Mouse (Mus musculus) heart, embryonic 13.5 days (tissue): Measurements from ENCODE around the gene Snrpn. TPM values are rescaled to one million over a fixed set of nuclear protein-coding genes. Genes with fewer than 3 reads are reported as not detected.

Source experiments
- ATAC-seq: fragments of 200-750 bp; cut with Nextera tagmentation; 2 replicates; pipeline ENCODE4 v1.8.0; 2017; ENCODE audit warnings: moderate TSS enrichment; ENCODE audit not compliant: insufficient number of reproducible peaks, low FRiP score, low TSS enrichment; ENCODE audit errors: extremely low read depth
- H3K27ac ChIP-seq: fragments of 300-500 bp; sonication (generic); replicated peaks from 2 replicates; pipeline ENCODE4 v1.5.1; 2015; ENCODE audit warnings: moderate library complexity, mild to moderate bottlenecking, inconsistent platforms
- H3K27me3 ChIP-seq: fragments of 300-500 bp; sonication (generic); replicated peaks from 2 replicates; pipeline ENCODE4 v1.6.1; 2015; ENCODE audit warnings: mild to moderate bottlenecking, inconsistent platforms
- H3K36me3 ChIP-seq: fragments of 300-500 bp; sonication (generic); 2 replicates; pipeline ENCODE4 v1.6.1; 2015; ENCODE audit warnings: mild to moderate bottlenecking, inconsistent platforms
- H3K4me1 ChIP-seq: fragments of 300-500 bp; sonication (generic); 2 replicates; pipeline ENCODE4 v1.6.1; 2015; ENCODE audit warnings: inconsistent platforms
- H3K4me2 ChIP-seq: fragments of 300-500 bp; sonication (generic); 2 replicates; pipeline ENCODE4 v1.6.1; 2015; ENCODE audit warnings: inconsistent platforms, mild to moderate bottlenecking, moderate library complexity
- H3K4me3 ChIP-seq: fragments of 300-500 bp; sonication (generic); 2 replicates; pipeline ENCODE4 v1.5.1; 2015; ENCODE audit warnings: moderate library complexity, mild to moderate bottlenecking, inconsistent platforms
- H3K9ac ChIP-seq: fragments of 300-500 bp; sonication (generic); 2 replicates; pipeline ENCODE4 v1.6.1; 2015; ENCODE audit warnings: inconsistent platforms, mild to moderate bottlenecking, moderate library complexity
- H3K9me3 ChIP-seq: fragments of 300-500 bp; sonication (generic); 2 replicates; pipeline ENCODE4 v1.6.1; 2016; ENCODE audit warnings: inconsistent platforms
- WGBS: fragments of 180-500 bp; shearing (Covaris S2); methylation state at CpG from one replicate; pipeline ENCODE4 v1.1.7; 2015; ENCODE audit warnings: mixed read lengths; 5-methylcytosine and 5-hydroxymethylcytosine counted together
- polyA plus RNA-seq: library from polyadenylated mRNA; unstranded; fragments of >200 nt; fragmentation: Nextera tagmentation; extraction: Ambion mirVana; gene quantifications from 2 replicates; pipeline ENCODE4 v1.2.1, GENCODE M21; 2015

Snrpn gene
- polyA plus RNA-seq, 1 experiment from 2014 or later = 51.7 TPM

DNA sequence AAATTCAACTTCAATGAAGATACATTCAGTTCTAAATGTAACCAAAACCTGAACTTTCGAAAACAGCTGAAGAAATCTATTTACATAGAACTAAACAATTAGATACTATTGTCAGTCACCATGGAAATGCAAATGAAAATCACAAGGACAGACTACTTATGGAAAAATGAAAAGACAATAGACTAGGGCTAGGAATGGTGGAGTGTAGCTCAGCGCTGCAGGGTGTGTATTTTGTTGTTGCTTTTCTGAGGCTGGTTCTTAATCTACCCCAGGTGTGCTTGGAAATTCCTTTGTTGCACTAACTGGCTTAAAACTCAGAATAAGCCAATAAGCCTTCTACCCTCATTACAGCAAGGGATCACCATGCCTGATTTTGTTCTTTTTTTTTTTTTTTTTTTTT, 133.8 kb downstream of the Snrpn start:
- H3K27ac ChIP-seq = no peak overlapping the region
- WGBS = 59% methylated on average over 2 of the region's 2 CpGs
- H3K4me3 ChIP-seq = no peak overlapping the region
- peaks cover 30% of the 10 kb centered on the region for H3K9me3 ChIP-seq
- H3K27me3 ChIP-seq = no peaks in the 10 kb centered on the region
- H3K4me1 ChIP-seq = no peaks in the 10 kb centered on the region
- H3K4me2 ChIP-seq = no peak overlapping the region
- no peaks in the 10 kb centered on the region for H3K36me3 ChIP-seq
- H3K9ac ChIP-seq = no peak overlapping the region
- ATAC-seq = no peak

DNA sequence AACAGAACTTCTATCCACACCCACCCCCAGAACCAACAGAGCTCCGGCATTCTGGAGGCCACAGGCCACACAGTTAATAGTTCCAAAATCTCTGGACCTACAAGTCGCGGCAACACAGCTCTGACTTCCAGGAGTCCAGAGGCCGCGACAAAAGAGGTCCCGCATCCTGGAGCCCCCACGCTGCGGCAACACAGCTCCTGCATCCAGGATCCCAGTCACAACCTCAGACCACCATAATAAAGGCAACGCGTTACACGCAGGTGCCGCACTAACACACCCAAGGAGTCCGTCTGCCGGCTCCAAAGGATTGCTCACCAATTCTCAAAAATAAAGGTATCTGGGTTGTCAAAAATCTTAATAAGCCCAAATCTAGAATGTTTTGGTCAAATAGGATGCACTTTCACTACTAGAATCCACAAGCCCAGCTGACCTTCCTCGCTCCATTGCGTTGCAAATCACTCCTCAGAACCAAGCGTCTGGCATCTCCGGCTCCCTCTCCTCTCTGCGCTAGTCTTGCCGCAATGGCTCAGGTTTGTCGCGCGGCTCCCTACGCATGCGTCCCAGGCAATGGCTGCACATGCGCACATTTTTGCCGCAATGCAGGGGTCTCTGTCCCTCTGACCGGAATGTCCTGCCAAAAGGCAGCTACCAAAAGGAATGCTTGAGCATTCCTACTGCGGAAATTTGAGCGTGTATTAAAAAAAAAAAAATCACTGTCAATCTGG, 135.3 kb downstream of the Snrpn start, which contains the start of the genes Snurf and Gm38393:
TSS of gene Snurf (minus strand) at position 444 of the 725 bp plus-strand sequence.
TSS of gene Gm38393 (minus strand) at position 459 of the 725 bp plus-strand sequence.
- Histone ChIP-seq H3K27me3 (no peaks in the 10 kb centered on the region), H3K4me2 (peak within 1 kb of the TSS; percentile 72), H3K27ac (peak within 1 kb of the TSS; percentile 50), H3K9me3 (peaks cover 30% of the 10 kb centered on the region), H3K36me3 (no peaks in the 10 kb centered on the region), H3K4me3 (peak within 1 kb of the TSS; percentile 68), H3K4me1 (no peaks in the 10 kb centered on the region), H3K9ac (peak within 1 kb of the TSS; percentile 83)
- ATAC-seq = no peak
- WGBS = 43% methylated on average over 30 of the region's 30 CpGs

DNA sequence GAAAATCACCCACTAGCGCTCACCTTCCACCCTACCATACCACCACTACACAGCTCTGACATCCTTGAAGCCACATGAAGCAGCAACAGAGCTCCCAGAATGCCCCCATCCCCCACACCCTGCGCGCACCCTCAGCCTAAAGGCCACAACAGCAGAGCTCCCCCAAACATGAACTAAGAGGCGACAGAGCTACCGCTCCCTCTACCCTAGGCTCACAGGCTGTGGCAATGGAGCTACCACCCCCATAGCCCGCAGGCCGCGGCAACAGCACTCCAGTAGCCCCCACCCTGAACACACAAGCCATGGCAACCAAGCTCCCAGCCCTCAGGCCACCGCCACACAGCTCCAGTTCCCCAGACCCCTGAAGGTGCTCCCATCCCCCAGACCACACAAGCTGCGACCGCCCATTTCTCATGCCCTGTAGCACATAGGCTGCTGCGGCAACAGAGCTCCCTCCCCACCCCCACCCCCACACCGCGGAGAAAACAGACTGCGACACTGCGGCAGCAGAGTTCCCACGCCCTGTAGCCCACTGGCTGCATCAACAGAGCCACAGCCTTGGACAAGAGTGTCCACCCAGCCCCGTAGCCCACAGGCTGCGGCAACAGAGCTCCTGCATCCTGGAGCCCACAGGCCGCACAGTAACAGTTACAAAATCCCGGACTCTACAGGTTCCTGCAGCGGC, 136.0 kb downstream of the Snrpn start:
- Histone ChIP-seq H3K36me3 (no peaks in the 10 kb centered on the region), H3K27ac (peak overlapping the region; percentile 50), H3K4me2 (peak overlapping the region; percentile 72), H3K27me3 (no peaks in the 10 kb centered on the region), H3K4me3 (peak overlapping the region; percentile 68), H3K4me1 (no peaks in the 10 kb centered on the region), H3K9me3 (peaks cover 30% of the 10 kb centered on the region), H3K9ac (peak overlapping the region; percentile 83)
- WGBS = 50% methylated on average over 22 of the region's 22 CpGs
- peak; percentile 29; the same call in 1 of the 2 replicates for ATAC-seq

DNA sequence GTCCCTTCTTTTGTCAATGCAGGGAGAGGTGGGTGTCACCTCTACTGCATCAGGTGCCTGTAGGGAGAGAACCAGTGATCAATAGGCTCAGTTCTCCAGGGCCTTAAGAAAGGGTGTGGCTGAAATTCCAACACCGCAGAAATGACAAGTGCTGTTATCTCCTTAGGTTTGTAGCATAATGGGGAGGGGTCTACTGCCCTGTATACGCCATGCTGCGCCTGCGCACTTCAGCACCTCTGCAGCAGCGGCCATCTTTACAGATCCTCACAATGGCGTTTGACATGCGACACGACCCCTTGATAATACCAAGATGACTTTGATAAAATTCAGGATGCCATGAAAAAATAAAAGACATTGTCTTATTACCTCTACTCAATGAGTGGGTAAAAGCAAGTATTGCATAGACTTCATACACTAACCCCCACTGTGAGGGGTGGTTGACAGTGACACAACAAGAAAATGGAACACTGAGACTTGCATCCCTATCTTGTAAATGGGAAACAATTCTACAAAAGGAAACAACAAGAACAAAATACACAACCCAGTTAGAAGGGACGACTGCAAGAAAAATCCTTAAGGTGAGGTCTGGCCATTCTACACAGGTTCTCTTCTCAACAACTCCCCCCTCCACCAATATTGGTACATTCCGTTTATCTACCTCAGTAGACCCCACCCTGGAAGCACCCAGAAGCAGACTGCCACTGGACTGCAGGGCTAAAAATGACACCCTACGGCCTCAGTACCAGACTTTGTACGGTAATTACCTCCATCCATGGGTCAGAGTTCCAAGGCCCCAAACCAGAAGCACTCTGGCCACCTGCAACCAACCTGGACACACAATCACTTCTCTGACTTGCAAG, 136.8 kb downstream of the Snrpn start:
- Histone ChIP-seq H3K36me3 (no peaks in the 10 kb centered on the region), H3K4me1 (no peaks in the 10 kb centered on the region), H3K27ac (no peak overlapping the region), H3K4me2 (peak overlapping the region; percentile 72), H3K9ac (peak overlapping the region; percentile 83), H3K4me3 (peak overlapping the region; percentile 68), H3K27me3 (no peaks in the 10 kb centered on the region), H3K9me3 (peaks cover 30% of the 10 kb centered on the region)
- ATAC-seq = peak; percentile 40; the same call in 1 of the 2 replicates
- 50% methylated on average over 12 of the region's 12 CpGs for WGBS

DNA sequence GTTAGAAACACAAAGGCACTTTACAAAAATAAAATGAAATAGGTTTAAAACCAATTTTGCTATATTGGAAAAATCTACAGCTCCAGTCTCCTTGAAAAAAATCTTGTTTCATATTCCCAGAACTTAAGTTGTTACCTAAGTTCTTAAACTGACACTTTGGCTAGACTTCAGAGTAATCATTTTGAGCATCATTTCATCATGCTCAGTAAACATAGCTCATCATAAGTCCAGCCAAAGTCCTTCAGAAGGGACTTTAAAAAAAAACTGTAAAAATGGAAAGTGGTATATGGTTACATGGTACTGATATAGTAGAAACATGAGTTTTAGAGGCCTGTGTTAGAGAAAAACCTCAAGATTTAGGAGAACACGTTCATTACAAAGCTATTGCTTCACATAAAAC, 161.4 kb downstream of the Snrpn start:
- no peak for ATAC-seq
- Histone ChIP-seq H3K9ac (no peak overlapping the region), H3K9me3 (no peaks in the 10 kb centered on the region), H3K4me2 (no peak overlapping the region), H3K4me1 (no peaks in the 10 kb centered on the region), H3K4me3 (no peak overlapping the region), H3K27ac (no peak overlapping the region), H3K27me3 (no peaks in the 10 kb centered on the region), H3K36me3 (peaks cover 13% of the 10 kb centered on the region)
- WGBS = 59% methylated on average over 1 of the region's 1 CpGs

Other genes starting within 250 kb of the Snrpn start
- 43.0 and 50.4 TPM in 2 replicates for gene Snurf, start 135.2 kb downstream of the Snrpn start, polyA plus RNA-seq
- gene Gm38393, start 135.2 kb downstream of the Snrpn start, polyA plus RNA-seq = 0.11 and 0.48 TPM in 2 replicates